Mouse (Mus musculus): ENCODE measurements around the gene Supt20. TPM values are rescaled to one million over a fixed set of nuclear protein-coding genes. Genes with fewer than 3 reads are reported as not detected.

The Supt20 gene
- polyA plus RNA-seq, 1 experiment from 2014 or later, result 70.6 TPM

- H3K36me3 ChIP-seq (ENCODE audit: control insufficient read depth, insufficient read depth, low read length), result peaks cover 9% of the 10 kb centered on the region
- H3K9ac ChIP-seq (ENCODE audit: low read depth, low read length), result no peak overlapping the region
- no peak overlapping the region for H3K4me3 ChIP-seq (ENCODE audit: low read length)
- H3K27me3 ChIP-seq (replicated peaks; ENCODE audit: control insufficient read depth, insufficient read depth, low read length), result no peaks in the 10 kb centered on the region
- no peaks in the 10 kb centered on the region for H3K9me3 ChIP-seq (ENCODE audit: control insufficient read depth, low read length)
- H3K4me2 ChIP-seq (ENCODE audit: low read length), result no peak overlapping the region
- no peak for ATAC-seq
- H3K4me1 ChIP-seq (ENCODE audit: control insufficient read depth, insufficient read depth, low read depth, low read length), result no peaks in the 10 kb centered on the region
- 82% methylated on average over 10 of the region's 10 CpGs for WGBS
- no peak overlapping the region for H3K27ac ChIP-seq (ENCODE audit: low read depth, low read length)
These were observed 31.3 kb downstream of the Supt20 start for GRCm38 (mm10) chr3:54723741-54724500.

GRCm38 (mm10) chr3:54725344-54725743 is 32.7 kb downstream of the Supt20 start:
- no peak overlapping the region for H3K4me3 ChIP-seq (ENCODE audit: low read length)
- H3K9me3 ChIP-seq (ENCODE audit: control insufficient read depth, low read length), result no peaks in the 10 kb centered on the region
- no peak overlapping the region for H3K27ac ChIP-seq (ENCODE audit: low read depth, low read length)
- 95% methylated on average over 2 of the region's 2 CpGs for WGBS
- H3K36me3 ChIP-seq (ENCODE audit: control insufficient read depth, insufficient read depth, low read length), result peaks cover 17% of the 10 kb centered on the region
- no peaks in the 10 kb centered on the region for H3K27me3 ChIP-seq (replicated peaks; ENCODE audit: control insufficient read depth, insufficient read depth, low read length)
- H3K9ac ChIP-seq (ENCODE audit: low read depth, low read length), result no peak overlapping the region
- no peaks in the 10 kb centered on the region for H3K4me1 ChIP-seq (ENCODE audit: control insufficient read depth, insufficient read depth, low read depth, low read length)
- ATAC-seq, result no peak
- H3K4me2 ChIP-seq (ENCODE audit: low read length), result no peak overlapping the region

GRCm38 (mm10) chr3:54727588-54727987 is 35.0 kb downstream of the Supt20 start:
- H3K36me3 ChIP-seq (ENCODE audit: control insufficient read depth, insufficient read depth, low read length), result peaks cover 27% of the 10 kb centered on the region
- H3K27me3 ChIP-seq (replicated peaks; ENCODE audit: control insufficient read depth, insufficient read depth, low read length), result no peaks in the 10 kb centered on the region
- no peaks in the 10 kb centered on the region for H3K4me1 ChIP-seq (ENCODE audit: control insufficient read depth, insufficient read depth, low read depth, low read length)
- WGBS, result 100% methylated on average over 2 of the region's 2 CpGs
- H3K4me2 ChIP-seq (ENCODE audit: low read length), result no peak overlapping the region
- no peak for ATAC-seq
- H3K4me3 ChIP-seq (ENCODE audit: low read length), result no peak overlapping the region
- H3K27ac ChIP-seq (ENCODE audit: low read depth, low read length), result no peak overlapping the region
- no peak overlapping the region for H3K9ac ChIP-seq (ENCODE audit: low read depth, low read length)
- H3K9me3 ChIP-seq (ENCODE audit: control insufficient read depth, low read length), result no peaks in the 10 kb centered on the region

- peaks cover 27% of the 10 kb centered on the region for H3K36me3 ChIP-seq (ENCODE audit: control insufficient read depth, insufficient read depth, low read length)
- no peak overlapping the region for H3K4me3 ChIP-seq (ENCODE audit: low read length)
- no peak overlapping the region for H3K27ac ChIP-seq (ENCODE audit: low read depth, low read length)
- no peak for ATAC-seq
- no peak overlapping the region for H3K9ac ChIP-seq (ENCODE audit: low read depth, low read length)
- WGBS, result 94% methylated on average over 6 of the region's 6 CpGs
- H3K9me3 ChIP-seq (ENCODE audit: control insufficient read depth, low read length), result no peaks in the 10 kb centered on the region
- no peaks in the 10 kb centered on the region for H3K27me3 ChIP-seq (replicated peaks; ENCODE audit: control insufficient read depth, insufficient read depth, low read length)
- H3K4me1 ChIP-seq (ENCODE audit: control insufficient read depth, insufficient read depth, low read depth, low read length), result no peaks in the 10 kb centered on the region
- H3K4me2 ChIP-seq (ENCODE audit: low read length), result no peak overlapping the region
These were observed 35.5 kb downstream of the Supt20 start for GRCm38 (mm10) chr3:54728100-54728499.

GRCm38 (mm10) chr3:54731626-54732150 is 39.1 kb downstream of the Supt20 start:
- 95% methylated on average over 8 of the region's 8 CpGs for WGBS
- ATAC-seq, result no peak
- H3K27ac ChIP-seq (ENCODE audit: low read depth, low read length), result no peak overlapping the region
- H3K4me1 ChIP-seq (ENCODE audit: control insufficient read depth, insufficient read depth, low read depth, low read length), result peaks cover 8% of the 10 kb centered on the region
- no peaks in the 10 kb centered on the region for H3K27me3 ChIP-seq (replicated peaks; ENCODE audit: control insufficient read depth, insufficient read depth, low read length)
- peaks cover 25% of the 10 kb centered on the region for H3K36me3 ChIP-seq (ENCODE audit: control insufficient read depth, insufficient read depth, low read length)
- H3K9me3 ChIP-seq (ENCODE audit: control insufficient read depth, low read length), result no peaks in the 10 kb centered on the region
- no peak overlapping the region for H3K4me3 ChIP-seq (ENCODE audit: low read length)
- no peak overlapping the region for H3K9ac ChIP-seq (ENCODE audit: low read depth, low read length)
- no peak overlapping the region for H3K4me2 ChIP-seq (ENCODE audit: low read length)

- H3K27me3 ChIP-seq (replicated peaks; ENCODE audit: control insufficient read depth, insufficient read depth, low read length), result no peaks in the 10 kb centered on the region
- H3K4me1 ChIP-seq (ENCODE audit: control insufficient read depth, insufficient read depth, low read depth, low read length), result peaks cover 8% of the 10 kb centered on the region
- H3K4me3 ChIP-seq (ENCODE audit: low read length), result no peak overlapping the region
- H3K9ac ChIP-seq (ENCODE audit: low read depth, low read length), result no peak overlapping the region
- peaks cover 25% of the 10 kb centered on the region for H3K36me3 ChIP-seq (ENCODE audit: control insufficient read depth, insufficient read depth, low read length)
- 96% methylated on average over 4 of the region's 4 CpGs for WGBS
- H3K9me3 ChIP-seq (ENCODE audit: control insufficient read depth, low read length), result no peaks in the 10 kb centered on the region
- H3K27ac ChIP-seq (ENCODE audit: low read depth, low read length), result no peak overlapping the region
- ATAC-seq, result no peak
- no peak overlapping the region for H3K4me2 ChIP-seq (ENCODE audit: low read length)
These were observed 39.8 kb downstream of the Supt20 start for GRCm38 (mm10) chr3:54732371-54732770.

- Histone ChIP-seq H3K27ac (ENCODE audit: low read depth, low read length) (peak overlapping the region; percentile 99), H3K36me3 (ENCODE audit: control insufficient read depth, insufficient read depth, low read length) (peaks cover 20% of the 10 kb centered on the region), H3K27me3 (replicated peaks; ENCODE audit: control insufficient read depth, insufficient read depth, low read length) (no peaks in the 10 kb centered on the region), H3K4me2 (ENCODE audit: low read length) (peak overlapping the region; percentile 61), H3K4me3 (ENCODE audit: low read length) (peak overlapping the region; percentile 80), H3K9ac (ENCODE audit: low read depth, low read length) (peak overlapping the region; percentile 96), H3K4me1 (ENCODE audit: control insufficient read depth, insufficient read depth, low read depth, low read length) (peaks cover 8% of the 10 kb centered on the region), H3K9me3 (ENCODE audit: control insufficient read depth, low read length) (no peaks in the 10 kb centered on the region)
- peak; percentile 96 for ATAC-seq
- WGBS, result under 1% methylated on average over 71 of the region's 84 CpGs
These were observed 42.0 kb downstream of the Supt20 start for GRCm38 (mm10) chr3:54734411-54735246.

GRCm38 (mm10) chr3:54735247-54736046 is 42.8 kb downstream of the Supt20 start, which contains the start of the genes Exosc8 and Alg5:
Exosc8 (minus strand) TSS chr3:54735393.
Alg5 (plus strand) TSS chr3:54735539.
- ATAC-seq, result peak; percentile 93
- Histone ChIP-seq H3K27ac (ENCODE audit: low read depth, low read length) (peak within 1 kb of the TSS; percentile 99), H3K9ac (ENCODE audit: low read depth, low read length) (peak within 1 kb of the TSS; percentile 96), H3K4me2 (ENCODE audit: low read length) (peak within 1 kb of the TSS; percentile 61), H3K27me3 (replicated peaks; ENCODE audit: control insufficient read depth, insufficient read depth, low read length) (no peaks in the 10 kb centered on the region), H3K9me3 (ENCODE audit: control insufficient read depth, low read length) (no peaks in the 10 kb centered on the region), H3K4me1 (ENCODE audit: control insufficient read depth, insufficient read depth, low read depth, low read length) (peaks cover 8% of the 10 kb centered on the region), H3K36me3 (ENCODE audit: control insufficient read depth, insufficient read depth, low read length) (peaks cover 12% of the 10 kb centered on the region), H3K4me3 (ENCODE audit: low read length) (peak within 1 kb of the TSS; percentile 80)
- under 1% methylated on average over 40 of the region's 65 CpGs for WGBS
